Mouse (Mus musculus) hindbrain, embryonic 11.5 days (tissue): ENCODE measurements around the gene Idh2. TPM values are rescaled to one million over a fixed set of nuclear protein-coding genes. Genes with fewer than 3 reads are reported as not detected.

ENCODE experiments used
- ATAC-seq: fragments of 200-750 bp; cut with Nextera tagmentation; 2 replicates; pipeline ENCODE4 v1.8.0; 2017; ENCODE audit warnings: mild to moderate bottlenecking, moderate TSS enrichment, moderate library complexity; ENCODE audit not compliant: low FRiP score
- DNase-seq: peaks from one replicate; pipeline ENCODE4 v3.0.0-alpha.2; 2015; ENCODE audit warnings: low spot score
- H3K27ac ChIP-seq: fragments of 300-500 bp; sonication (generic); 2 replicates; pipeline ENCODE4 v1.5.1; 2014; ENCODE audit warnings: mild to moderate bottlenecking, low read depth, low read length
- H3K27me3 ChIP-seq: fragments of 300-500 bp; sonication (generic); 2 replicates; pipeline ENCODE4 v1.6.1; 2014; ENCODE audit warnings: mild to moderate bottlenecking, low read length, moderate library complexity, mixed read lengths; ENCODE audit not compliant: control insufficient read depth, insufficient read depth
- H3K36me3 ChIP-seq: fragments of 300-500 bp; sonication (generic); 2 replicates; pipeline ENCODE4 v1.6.1; 2014; ENCODE audit warnings: mild to moderate bottlenecking, low read length, moderate library complexity, mixed read lengths; ENCODE audit not compliant: control insufficient read depth, insufficient read depth
- H3K4me1 ChIP-seq: fragments of 300-500 bp; sonication (generic); replicated peaks from 2 replicates; pipeline ENCODE4 v1.6.1; 2014; ENCODE audit warnings: low read length, mixed read lengths; ENCODE audit not compliant: control insufficient read depth, insufficient read depth
- H3K4me2 ChIP-seq: fragments of 300-500 bp; sonication (generic); replicated peaks from 2 replicates; pipeline ENCODE4 v1.6.1; 2014; ENCODE audit warnings: mild to moderate bottlenecking, low read depth, low read length
- H3K4me3 ChIP-seq: fragments of 300-500 bp; sonication (generic); 2 replicates; pipeline ENCODE4 v1.5.1; 2014; ENCODE audit warnings: low read depth, low read length
- H3K9ac ChIP-seq: fragments of 300-500 bp; sonication (generic); 2 replicates; pipeline ENCODE4 v1.6.1; 2014; ENCODE audit warnings: low read depth, low read length
- H3K9me3 ChIP-seq: fragments of 300-500 bp; sonication (generic); 2 replicates; pipeline ENCODE4 v1.6.1; 2016; ENCODE audit warnings: low read length; ENCODE audit not compliant: control insufficient read depth
- WGBS: fragments of 180-500 bp; shearing (Covaris S2); extraction: QIAGEN DNeasy Blood & Tissue Kit; methylation state at CpG from one replicate; pipeline ENCODE4 v1.1.7; 2014; 5-methylcytosine and 5-hydroxymethylcytosine counted together
- polyA plus RNA-seq: library from polyadenylated mRNA; unstranded; fragments of >200 nt; fragmentation: Nextera tagmentation; extraction: Ambion mirVana; gene quantifications from 2 replicates; pipeline ENCODE4 v1.2.1, GENCODE M21; 2014

The Idh2 gene
- 331 and 352 TPM in 2 replicates for polyA plus RNA-seq

DNA sequence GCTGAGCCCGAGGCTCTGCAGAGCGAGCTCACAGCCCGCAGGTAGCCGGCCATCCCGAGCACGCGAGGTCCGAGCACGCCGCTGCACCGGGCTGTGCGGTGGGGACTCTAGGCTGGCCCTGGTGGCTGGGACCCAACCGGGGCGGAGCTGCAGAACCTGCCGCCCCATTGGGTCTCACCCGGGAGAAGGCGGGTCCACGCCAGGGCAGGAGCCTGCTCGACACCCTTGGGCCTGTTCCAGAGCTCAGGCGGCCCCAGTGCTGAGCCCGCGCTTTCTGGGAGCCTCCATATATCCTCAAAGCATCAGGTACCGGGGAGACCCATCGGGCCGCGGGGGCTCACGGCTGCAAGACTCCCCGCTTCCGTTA, at the start of gene Idh2:
Idh2 (minus strand) TSS at position 169 of the 367 bp plus-strand sequence.
- peak; percentile 95 for ATAC-seq
- Histone ChIP-seq H3K4me1 (no peaks in the 10 kb centered on the region), H3K9me3 (no peaks in the 10 kb centered on the region), H3K36me3 (no peaks in the 10 kb centered on the region), H3K27ac (peak within 1 kb of the TSS; percentile 94), H3K9ac (peak within 1 kb of the TSS; percentile 96), H3K4me2 (peak within 1 kb of the TSS; percentile 93), H3K27me3 (no peaks in the 10 kb centered on the region), H3K4me3 (peak within 1 kb of the TSS; percentile 95)
- DNase-seq = peak; percentile 87
- WGBS = 2% methylated on average over 29 of the region's 29 CpGs

DNA sequence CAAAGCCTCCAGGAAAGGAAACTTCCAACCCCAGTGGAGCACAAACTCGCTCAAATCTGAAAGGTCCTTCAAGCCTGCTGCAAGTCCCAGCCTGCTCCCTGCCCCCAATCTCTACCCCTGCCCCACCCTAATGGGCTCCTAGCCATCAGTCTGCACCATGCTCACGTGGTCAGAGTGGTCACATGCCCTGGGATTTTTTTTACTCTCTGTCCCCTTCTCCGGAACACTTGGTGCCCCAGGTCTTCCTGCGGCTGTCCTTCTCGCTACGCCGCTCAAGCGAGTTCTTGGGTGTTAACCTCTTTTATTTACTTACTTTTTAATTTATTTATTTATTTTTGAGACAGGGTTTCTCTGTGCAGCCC, 45.7 kb upstream of the Idh2 start:
- no peaks in the 10 kb centered on the region for H3K4me1 ChIP-seq
- no peaks in the 10 kb centered on the region for H3K27me3 ChIP-seq
- 75% methylated on average over 8 of the region's 8 CpGs for WGBS
- H3K27ac ChIP-seq = no peak overlapping the region
- H3K36me3 ChIP-seq = no peaks in the 10 kb centered on the region
- no peak overlapping the region for H3K9ac ChIP-seq
- no peak overlapping the region for H3K4me2 ChIP-seq
- DNase-seq (no peak), ATAC-seq (no peak)
- H3K9me3 ChIP-seq = no peaks in the 10 kb centered on the region
- H3K4me3 ChIP-seq = no peak overlapping the region

DNA sequence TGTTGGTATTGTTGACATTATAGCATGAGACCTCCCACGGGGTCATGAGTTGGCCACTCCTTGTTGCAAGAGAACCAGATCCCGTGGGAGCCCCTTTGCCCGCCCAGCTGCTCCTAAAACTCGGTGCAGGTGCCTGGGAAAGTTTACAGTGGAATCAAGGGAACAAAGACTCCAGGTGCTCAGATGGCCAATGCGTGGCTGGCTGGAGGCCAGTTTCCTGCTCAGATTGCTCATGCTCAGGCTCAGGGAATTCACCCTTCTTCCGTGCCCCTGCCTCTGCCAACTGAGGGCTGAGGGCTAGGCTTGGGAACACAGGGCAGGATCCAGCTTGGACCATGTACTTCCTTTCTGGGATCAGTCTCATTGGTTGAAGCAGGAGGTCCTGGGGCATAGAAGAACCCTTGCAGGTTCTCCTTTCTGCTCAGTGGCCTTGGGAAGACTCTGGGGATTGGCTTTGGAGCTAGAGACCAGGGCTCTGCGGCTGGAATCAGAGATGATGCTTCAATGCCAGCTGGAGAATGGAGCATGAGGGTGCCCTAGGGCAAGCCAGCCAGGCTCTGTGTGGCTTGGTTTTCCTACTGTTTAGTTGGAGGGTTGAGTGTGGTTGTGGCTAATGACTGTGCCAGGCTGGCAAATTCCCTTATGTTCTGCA, 45.2 kb upstream of the Idh2 start:
- ATAC-seq = no peak
- no peak for DNase-seq
- 79% methylated on average over 7 of the region's 7 CpGs for WGBS
- Histone ChIP-seq H3K27ac (no peak overlapping the region), H3K27me3 (no peaks in the 10 kb centered on the region), H3K9me3 (no peaks in the 10 kb centered on the region), H3K9ac (no peak overlapping the region), H3K4me1 (no peaks in the 10 kb centered on the region), H3K36me3 (no peaks in the 10 kb centered on the region), H3K4me3 (no peak overlapping the region), H3K4me2 (no peak overlapping the region)

DNA sequence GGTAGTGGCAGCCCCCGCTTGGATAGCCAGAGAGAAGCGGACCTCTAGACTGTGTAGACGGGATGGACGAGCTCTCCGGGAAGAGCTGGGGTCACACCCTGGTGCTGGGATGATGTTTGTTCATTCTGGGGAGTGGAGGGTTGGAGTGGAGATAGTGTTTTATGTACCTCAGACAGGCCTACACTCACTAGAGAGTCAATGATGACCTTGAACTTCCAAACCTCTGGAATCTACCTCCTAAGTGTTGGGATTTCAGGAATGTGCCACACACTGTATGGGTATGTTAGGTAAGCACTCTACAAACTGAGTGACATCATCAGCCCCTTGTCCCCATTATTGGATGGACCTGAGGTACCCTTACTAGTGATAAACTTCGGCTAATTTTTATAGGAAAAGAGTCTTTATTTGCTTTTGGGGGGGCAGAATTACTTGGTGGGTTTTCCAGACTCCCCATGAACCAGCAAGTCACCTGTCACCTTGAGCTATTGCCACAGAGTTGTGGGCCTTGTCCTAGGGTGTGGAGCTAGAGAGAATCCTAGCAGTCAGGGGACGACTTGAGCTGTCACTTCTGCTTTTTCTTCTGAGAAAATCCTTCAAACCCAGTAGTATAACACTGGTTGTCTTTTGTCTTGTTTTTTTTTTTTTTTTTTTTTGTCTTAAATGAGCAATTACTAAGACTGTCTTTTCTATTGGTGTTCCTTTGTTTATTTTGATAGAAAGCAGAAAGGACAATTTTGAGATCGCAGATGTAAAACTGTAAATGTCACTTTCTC, 43.5 kb upstream of the Idh2 start:
- no peaks in the 10 kb centered on the region for H3K36me3 ChIP-seq
- H3K27me3 ChIP-seq = no peaks in the 10 kb centered on the region
- H3K9ac ChIP-seq = no peak overlapping the region
- DNase-seq (no peak), ATAC-seq (no peak)
- 85% methylated on average over 8 of the region's 8 CpGs for WGBS
- no peaks in the 10 kb centered on the region for H3K9me3 ChIP-seq
- H3K27ac ChIP-seq = no peak overlapping the region
- H3K4me2 ChIP-seq = no peak overlapping the region
- no peak overlapping the region for H3K4me3 ChIP-seq
- H3K4me1 ChIP-seq = no peaks in the 10 kb centered on the region

DNA sequence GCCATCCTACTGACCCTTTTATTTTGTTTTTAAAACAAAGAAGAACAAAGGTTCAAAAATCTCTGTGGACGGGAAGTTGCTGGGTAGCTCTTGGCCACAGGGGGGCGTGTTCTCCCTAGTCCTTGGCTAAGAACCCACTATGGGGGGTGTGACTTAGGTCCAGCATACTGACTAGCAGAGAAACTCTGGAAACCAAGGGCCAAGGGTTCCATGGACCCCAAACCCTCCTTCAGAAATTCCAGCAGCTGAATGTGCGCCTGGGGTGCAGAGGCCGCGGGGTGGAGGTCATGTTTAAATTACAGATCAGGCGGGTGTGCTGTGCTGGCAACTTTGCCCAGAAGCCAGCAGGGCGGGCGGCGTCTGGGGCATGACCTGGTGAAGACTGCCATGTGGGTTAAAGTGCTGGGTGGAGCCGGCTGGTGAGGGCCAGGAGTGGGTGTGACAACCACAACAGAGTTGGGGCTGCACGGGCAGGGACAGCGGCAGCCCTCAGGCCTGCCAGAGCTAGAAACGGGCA, 41.6 kb upstream of the Idh2 start:
- DNase-seq (peak; percentile 77), ATAC-seq (no peak)
- Histone ChIP-seq H3K27me3 (no peaks in the 10 kb centered on the region), H3K4me1 (no peaks in the 10 kb centered on the region), H3K4me3 (no peak overlapping the region), H3K36me3 (no peaks in the 10 kb centered on the region), H3K9me3 (no peaks in the 10 kb centered on the region), H3K27ac (no peak overlapping the region), H3K4me2 (no peak overlapping the region), H3K9ac (no peak overlapping the region)
- WGBS = 47% methylated on average over 12 of the region's 13 CpGs

DNA sequence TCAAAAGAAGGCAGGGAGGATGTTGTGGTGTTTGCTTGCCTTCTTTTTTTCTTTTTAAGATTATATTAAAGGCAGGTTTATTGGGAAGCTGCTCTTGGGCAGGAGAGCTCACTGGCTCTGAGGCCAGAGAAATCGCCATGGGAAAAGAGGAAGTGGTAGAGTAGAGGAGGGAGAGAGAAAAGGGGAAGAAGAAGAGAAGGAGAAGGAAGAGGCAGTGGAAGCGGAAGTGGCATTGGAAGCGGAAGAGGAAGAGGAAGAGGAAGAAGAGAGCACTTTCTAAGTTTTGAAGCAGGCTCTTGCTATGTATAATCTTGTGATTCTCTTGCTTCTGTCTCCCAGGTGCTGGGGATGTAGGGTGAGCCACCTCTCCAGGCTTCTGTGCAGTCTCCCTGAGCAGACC, 39.5 kb upstream of the Idh2 start:
- Histone ChIP-seq H3K4me1 (no peaks in the 10 kb centered on the region), H3K4me2 (no peak overlapping the region), H3K4me3 (no peak overlapping the region), H3K9me3 (no peaks in the 10 kb centered on the region), H3K27me3 (no peaks in the 10 kb centered on the region), H3K9ac (no peak overlapping the region), H3K36me3 (no peaks in the 10 kb centered on the region), H3K27ac (no peak overlapping the region)
- DNase-seq (no peak), ATAC-seq (no peak)
- WGBS = 87% methylated on average over 3 of the region's 3 CpGs

DNA sequence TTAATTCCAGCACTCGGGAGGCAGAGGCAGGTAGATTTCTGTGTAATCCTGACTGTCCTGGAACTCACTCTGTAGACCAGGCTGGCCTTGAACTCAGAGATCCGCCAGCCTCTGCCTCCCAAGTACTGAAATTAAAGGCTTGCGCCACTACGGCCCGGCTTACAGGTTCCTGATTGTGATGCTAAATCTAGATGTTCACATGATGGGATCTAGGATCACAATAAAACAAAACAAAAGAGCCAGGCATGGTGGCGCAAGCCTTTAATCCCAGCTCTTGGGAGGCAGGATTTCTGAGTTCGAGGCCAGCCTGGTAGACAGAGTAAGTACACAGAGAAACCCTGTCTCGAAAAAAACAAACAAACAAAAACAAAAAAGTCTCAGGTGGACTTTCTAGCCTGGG, 37.6 kb upstream of the Idh2 start:
- DNase-seq (no peak), ATAC-seq (no peak)
- H3K36me3 ChIP-seq = no peaks in the 10 kb centered on the region
- H3K27me3 ChIP-seq = no peaks in the 10 kb centered on the region
- WGBS = 93% methylated on average over 8 of the region's 8 CpGs
- no peaks in the 10 kb centered on the region for H3K9me3 ChIP-seq
- no peak overlapping the region for H3K27ac ChIP-seq
- no peaks in the 10 kb centered on the region for H3K4me1 ChIP-seq
- no peak overlapping the region for H3K4me3 ChIP-seq
- no peak overlapping the region for H3K9ac ChIP-seq
- no peak overlapping the region for H3K4me2 ChIP-seq

DNA sequence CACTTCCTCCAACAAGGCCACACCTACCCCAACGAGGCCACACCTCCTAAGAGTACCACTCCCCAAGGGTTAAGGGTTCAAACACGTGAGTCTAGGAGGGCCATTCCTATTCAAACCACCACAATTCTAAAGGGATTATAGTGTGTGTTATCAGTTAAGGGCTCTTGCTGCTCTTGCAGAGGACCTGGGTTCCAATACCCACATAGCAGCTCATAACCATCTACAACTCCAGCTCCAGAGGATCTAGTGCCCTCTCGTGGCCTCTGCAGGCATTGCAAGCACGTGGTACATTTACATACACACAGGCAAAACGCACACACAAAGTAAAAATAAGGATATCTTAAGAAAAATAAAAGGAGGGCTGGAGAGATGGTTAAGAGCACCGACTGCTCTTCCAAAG, 37.0 kb upstream of the Idh2 start:
- Histone ChIP-seq H3K36me3 (no peaks in the 10 kb centered on the region), H3K27me3 (no peaks in the 10 kb centered on the region), H3K4me1 (no peaks in the 10 kb centered on the region), H3K9me3 (no peaks in the 10 kb centered on the region), H3K4me2 (no peak overlapping the region), H3K4me3 (no peak overlapping the region), H3K27ac (no peak overlapping the region), H3K9ac (no peak overlapping the region)
- DNase-seq (peak; percentile 47), ATAC-seq (no peak)
- 63% methylated on average over 6 of the region's 6 CpGs for WGBS

DNA sequence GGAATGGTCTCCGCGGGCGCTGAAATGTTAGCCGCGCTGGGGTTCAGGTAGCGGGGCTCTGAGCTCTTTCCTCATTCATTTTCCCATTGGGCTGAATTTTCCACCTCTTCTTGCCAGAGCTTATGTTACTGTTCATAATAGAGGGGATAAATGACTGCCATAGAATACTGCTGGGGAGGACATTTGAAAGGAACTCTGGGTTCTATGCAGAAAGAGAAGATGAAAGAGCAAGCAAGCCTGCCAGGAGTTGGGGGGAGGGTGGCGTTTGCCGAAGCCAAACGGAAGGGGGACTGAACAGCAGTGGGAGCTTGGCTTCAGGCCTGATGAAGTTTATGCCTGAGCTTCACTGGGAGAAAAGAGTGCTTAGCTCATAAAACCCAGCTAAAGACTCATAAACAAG, 34.2 kb upstream of the Idh2 start:
- Histone ChIP-seq H3K27ac (no peak overlapping the region), H3K4me1 (no peaks in the 10 kb centered on the region), H3K4me2 (no peak overlapping the region), H3K9ac (no peak overlapping the region), H3K36me3 (no peaks in the 10 kb centered on the region), H3K27me3 (no peaks in the 10 kb centered on the region), H3K4me3 (no peak overlapping the region), H3K9me3 (no peaks in the 10 kb centered on the region)
- no peak for ATAC-seq
- DNase-seq = no peak
- 71% methylated on average over 9 of the region's 9 CpGs for WGBS
